Mouse (Mus musculus): ENCODE data around the gene Fahd2a. TPM values are rescaled to one million over a fixed set of nuclear protein-coding genes. Genes with fewer than 3 reads are reported as not detected.

Fahd2a gene
- polyA plus RNA-seq, 1 experiment from 2014 or later, result 29.4 TPM

DNA sequence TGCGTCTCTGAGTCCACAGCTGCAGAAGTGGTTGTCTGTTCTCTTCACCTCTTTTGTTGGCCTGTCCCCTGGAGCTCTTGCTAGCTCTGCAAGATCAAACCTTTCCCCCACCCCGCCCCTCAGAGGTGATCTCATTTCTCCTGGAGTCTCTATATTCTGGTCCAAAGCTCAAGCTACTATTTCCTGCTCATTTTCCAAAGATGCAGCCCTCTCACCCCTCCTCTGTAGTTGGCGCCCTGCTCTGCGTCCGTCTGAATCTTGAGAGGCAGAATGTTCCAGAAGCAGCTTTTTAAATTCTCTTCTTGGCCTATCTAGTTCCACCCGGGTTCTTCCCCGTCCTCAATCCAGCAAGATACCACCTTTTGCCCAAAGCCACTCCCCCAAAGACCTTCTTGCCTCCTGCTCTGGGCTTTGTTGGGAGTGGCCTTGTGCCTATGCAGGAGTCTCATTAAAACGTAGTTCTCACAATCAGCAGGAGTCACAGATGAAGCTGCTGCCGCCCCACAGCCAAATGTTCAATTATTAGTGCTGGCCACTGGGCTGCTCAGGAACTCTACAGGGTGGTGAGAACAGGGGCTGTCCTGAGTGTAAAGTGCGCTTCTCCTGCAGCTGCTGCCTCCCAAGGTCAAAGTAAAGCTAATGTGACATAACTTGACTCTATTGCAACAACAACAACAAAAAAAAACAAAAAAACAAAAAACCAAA lies 25.9 kb downstream of the Fahd2a start:
- ATAC-seq (ENCODE audit: low FRiP score), result no peak
- 70% methylated on average over 10 of the region's 10 CpGs for WGBS
- Histone ChIP-seq H3K36me3 (no peaks in the 10 kb centered on the region), H3K4me2 (replicated peaks) (no peak overlapping the region), H3K4me3 (no peak overlapping the region), H3K9ac (no peak overlapping the region), H3K27ac (no peak overlapping the region), H3K27me3 (no peaks in the 10 kb centered on the region), H3K9me3 (replicated peaks) (no peaks in the 10 kb centered on the region), H3K4me1 (no peaks in the 10 kb centered on the region)

DNA sequence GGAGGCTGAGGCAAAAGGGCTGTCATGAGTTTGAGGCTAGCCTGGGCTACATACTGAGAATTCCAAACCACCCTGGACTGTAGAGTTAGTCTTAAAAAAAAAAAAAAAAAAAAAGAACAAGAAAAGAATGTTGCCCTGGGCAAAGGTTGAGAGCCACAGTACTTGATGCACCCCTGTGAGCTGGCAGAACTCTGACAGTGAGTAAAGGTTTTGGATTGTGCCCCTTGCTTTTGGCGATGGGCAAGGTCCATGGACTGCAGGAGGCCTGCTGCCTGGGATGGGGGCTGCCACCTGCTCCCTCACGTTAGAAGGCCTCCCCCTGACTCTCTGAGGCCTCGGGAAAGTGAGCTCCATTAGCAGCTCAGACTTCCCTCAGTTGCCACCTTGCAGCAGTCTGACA lies 27.7 kb downstream of the Fahd2a start:
- Histone ChIP-seq H3K27ac (no peak overlapping the region), H3K27me3 (no peaks in the 10 kb centered on the region), H3K9ac (no peak overlapping the region), H3K4me3 (no peak overlapping the region), H3K4me2 (replicated peaks) (no peak overlapping the region), H3K9me3 (replicated peaks) (no peaks in the 10 kb centered on the region), H3K36me3 (no peaks in the 10 kb centered on the region), H3K4me1 (no peaks in the 10 kb centered on the region)
- WGBS, result 56% methylated on average over 3 of the region's 3 CpGs
- no peak for ATAC-seq (ENCODE audit: low FRiP score)

DNA sequence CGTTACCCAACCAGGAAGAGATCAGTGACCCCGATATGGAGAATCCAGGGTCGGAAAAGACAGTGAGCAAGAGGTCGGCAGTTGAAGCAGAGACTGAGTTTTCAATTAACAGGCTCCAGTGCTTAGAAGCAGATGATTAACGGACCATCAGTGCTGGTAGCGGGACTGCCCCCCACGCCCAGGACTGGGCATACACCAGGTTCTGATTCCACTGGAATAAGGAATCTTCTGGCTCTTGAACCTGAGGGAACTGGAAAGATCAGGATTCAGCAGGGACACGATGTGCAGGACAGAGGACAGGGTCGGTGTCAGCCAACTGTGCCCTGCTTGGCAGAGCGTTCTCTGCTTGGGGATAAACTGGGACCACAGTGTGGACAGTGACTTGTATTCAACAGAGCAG lies 28.6 kb downstream of the Fahd2a start:
- Histone ChIP-seq H3K36me3 (no peaks in the 10 kb centered on the region), H3K4me3 (no peak overlapping the region), H3K27me3 (no peaks in the 10 kb centered on the region), H3K9me3 (replicated peaks) (no peaks in the 10 kb centered on the region), H3K27ac (no peak overlapping the region), H3K9ac (no peak overlapping the region), H3K4me1 (no peaks in the 10 kb centered on the region), H3K4me2 (replicated peaks) (no peak overlapping the region)
- WGBS, result 83% methylated on average over 10 of the region's 10 CpGs
- ATAC-seq (ENCODE audit: low FRiP score), result no peak

DNA sequence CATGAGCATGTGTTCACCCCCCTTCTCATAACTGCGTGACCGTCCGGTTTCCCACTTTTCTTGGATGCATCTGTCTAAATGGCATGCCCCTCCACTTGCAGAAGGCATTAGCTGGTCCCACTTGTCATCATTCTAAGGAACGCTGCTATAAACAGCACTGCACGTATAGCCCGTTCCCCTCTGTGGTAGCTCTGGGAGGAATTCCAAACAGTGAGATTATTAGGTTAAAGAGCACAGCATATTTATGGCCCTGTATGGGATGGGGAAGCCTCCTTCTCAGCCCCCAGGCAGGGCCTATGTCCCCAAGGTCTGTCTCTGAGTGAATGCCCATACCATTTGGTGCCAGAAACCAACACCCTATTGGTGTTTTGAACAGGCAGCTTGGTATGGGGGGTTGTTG lies 33.2 kb downstream of the Fahd2a start:
- H3K9me3 ChIP-seq (replicated peaks), result no peaks in the 10 kb centered on the region
- no peak overlapping the region for H3K4me3 ChIP-seq
- no peak for ATAC-seq (ENCODE audit: low FRiP score)
- no peak overlapping the region for H3K4me2 ChIP-seq (replicated peaks)
- no peak overlapping the region for H3K27ac ChIP-seq
- no peak overlapping the region for H3K9ac ChIP-seq
- no peaks in the 10 kb centered on the region for H3K36me3 ChIP-seq
- 88% methylated on average over 6 of the region's 6 CpGs for WGBS
- no peaks in the 10 kb centered on the region for H3K27me3 ChIP-seq
- H3K4me1 ChIP-seq, result no peaks in the 10 kb centered on the region

DNA sequence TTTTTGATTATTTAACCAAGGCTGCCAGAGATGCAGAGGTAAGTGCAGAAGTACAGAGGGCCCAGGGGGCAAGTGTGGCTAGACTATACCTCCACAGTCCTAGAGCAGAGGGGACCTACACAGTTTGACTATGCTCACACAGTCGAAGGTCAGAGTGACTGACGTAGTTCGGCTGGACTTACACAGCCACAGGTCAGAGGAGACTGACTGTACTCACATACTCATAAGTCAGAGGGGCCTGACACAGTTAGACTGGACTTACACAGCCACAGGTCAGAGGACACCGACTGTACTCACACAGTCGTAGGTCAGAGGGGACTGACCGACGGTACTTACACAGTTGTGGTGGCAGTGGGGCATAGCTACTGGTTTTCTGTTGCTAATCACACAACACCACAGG lies 45.6 kb downstream of the Fahd2a start:
- ATAC-seq (ENCODE audit: low FRiP score), result no peak
- H3K4me1 ChIP-seq, result no peaks in the 10 kb centered on the region
- H3K27me3 ChIP-seq, result no peaks in the 10 kb centered on the region
- WGBS, result 90% methylated on average over 7 of the region's 7 CpGs
- H3K9me3 ChIP-seq (replicated peaks), result no peaks in the 10 kb centered on the region
- no peaks in the 10 kb centered on the region for H3K36me3 ChIP-seq
- no peak overlapping the region for H3K9ac ChIP-seq
- H3K4me2 ChIP-seq (replicated peaks), result no peak overlapping the region
- H3K4me3 ChIP-seq, result no peak overlapping the region
- no peak overlapping the region for H3K27ac ChIP-seq

DNA sequence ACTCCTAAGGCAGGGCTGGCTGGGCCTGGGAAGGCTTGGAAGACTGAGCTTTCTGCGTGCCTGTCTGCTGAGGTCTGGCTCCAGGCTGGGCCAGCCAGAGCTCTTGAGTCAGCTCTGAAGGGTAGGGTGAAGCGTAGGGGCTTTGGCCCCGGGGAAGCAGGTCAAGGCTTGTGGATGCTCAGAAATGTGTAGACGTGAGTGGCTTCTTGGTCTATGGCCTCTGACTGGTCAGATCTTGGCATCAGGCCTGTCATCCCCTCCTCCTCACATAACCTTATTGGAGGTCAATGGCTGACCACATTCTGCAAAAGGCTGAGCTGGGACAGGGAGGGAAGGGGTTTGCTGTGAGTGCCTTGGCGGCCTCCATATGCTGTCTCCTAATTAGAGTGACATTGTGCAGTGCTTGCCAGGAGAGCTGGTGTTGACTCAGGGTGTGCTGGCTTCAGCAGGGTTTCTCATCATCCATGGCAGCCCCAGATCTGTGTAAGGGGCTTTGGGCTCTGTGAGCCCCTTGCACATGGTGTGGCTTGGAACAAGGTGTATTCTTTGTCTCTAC lies 49.7 kb downstream of the Fahd2a start:
- ATAC-seq (ENCODE audit: low FRiP score), result no peak
- H3K27ac ChIP-seq, result no peak overlapping the region
- no peaks in the 10 kb centered on the region for H3K27me3 ChIP-seq
- H3K36me3 ChIP-seq, result no peaks in the 10 kb centered on the region
- H3K4me2 ChIP-seq (replicated peaks), result no peak overlapping the region
- no peak overlapping the region for H3K9ac ChIP-seq
- H3K9me3 ChIP-seq (replicated peaks), result no peaks in the 10 kb centered on the region
- H3K4me3 ChIP-seq, result no peak overlapping the region
- 84% methylated on average over 5 of the region's 5 CpGs for WGBS
- no peaks in the 10 kb centered on the region for H3K4me1 ChIP-seq

DNA sequence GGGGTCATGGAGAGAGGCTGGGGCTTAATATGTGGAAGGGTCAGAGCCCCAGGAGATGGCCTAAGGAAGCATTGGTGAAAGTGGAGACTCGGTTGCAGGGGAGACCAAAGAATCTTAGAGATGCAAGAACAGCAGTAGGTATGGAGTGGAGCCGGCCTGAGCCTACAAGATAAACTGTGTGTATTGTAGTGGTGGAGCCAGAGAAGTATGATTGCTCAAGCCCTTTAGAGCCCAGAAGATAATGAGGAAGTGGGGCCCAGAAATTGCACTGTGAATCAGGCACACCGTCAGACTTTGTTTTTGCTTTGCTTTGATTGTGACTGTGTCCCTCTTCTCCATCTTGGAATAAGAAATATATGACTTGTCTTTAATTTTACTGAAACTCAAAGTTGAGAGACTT lies 53.0 kb downstream of the Fahd2a start:
- no peaks in the 10 kb centered on the region for H3K9me3 ChIP-seq (replicated peaks)
- H3K4me1 ChIP-seq, result no peaks in the 10 kb centered on the region
- no peaks in the 10 kb centered on the region for H3K36me3 ChIP-seq
- H3K4me2 ChIP-seq (replicated peaks), result no peak overlapping the region
- WGBS, result 66% methylated on average over 3 of the region's 3 CpGs
- no peaks in the 10 kb centered on the region for H3K27me3 ChIP-seq
- H3K4me3 ChIP-seq, result no peak overlapping the region
- ATAC-seq (ENCODE audit: low FRiP score), result no peak
- no peak overlapping the region for H3K27ac ChIP-seq
- no peak overlapping the region for H3K9ac ChIP-seq

DNA sequence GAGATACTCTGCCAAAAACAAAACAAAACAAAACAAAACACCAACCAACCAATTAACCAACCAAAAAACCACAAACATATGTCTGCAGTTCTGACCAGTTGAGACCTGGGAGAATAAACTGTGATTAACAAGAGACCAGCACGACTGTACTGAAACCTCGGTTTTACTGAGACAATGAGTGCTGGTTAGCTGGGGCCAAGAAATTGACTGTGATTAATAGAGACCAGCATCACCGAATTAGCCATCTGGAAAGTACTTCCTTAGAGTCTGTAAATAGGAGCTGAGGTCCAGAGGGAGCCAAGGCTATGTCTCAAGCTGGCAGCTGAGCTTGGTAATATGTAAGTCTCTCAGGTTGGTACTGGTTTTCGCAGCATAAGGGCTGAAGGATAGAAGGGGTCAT lies 53.5 kb downstream of the Fahd2a start:
- Histone ChIP-seq H3K27me3 (no peaks in the 10 kb centered on the region), H3K4me3 (no peak overlapping the region), H3K9ac (no peak overlapping the region), H3K4me1 (no peaks in the 10 kb centered on the region), H3K9me3 (replicated peaks) (no peaks in the 10 kb centered on the region), H3K4me2 (replicated peaks) (no peak overlapping the region), H3K36me3 (no peaks in the 10 kb centered on the region), H3K27ac (no peak overlapping the region)
- 56% methylated on average over 4 of the region's 4 CpGs for WGBS
- ATAC-seq (ENCODE audit: low FRiP score), result no peak

DNA sequence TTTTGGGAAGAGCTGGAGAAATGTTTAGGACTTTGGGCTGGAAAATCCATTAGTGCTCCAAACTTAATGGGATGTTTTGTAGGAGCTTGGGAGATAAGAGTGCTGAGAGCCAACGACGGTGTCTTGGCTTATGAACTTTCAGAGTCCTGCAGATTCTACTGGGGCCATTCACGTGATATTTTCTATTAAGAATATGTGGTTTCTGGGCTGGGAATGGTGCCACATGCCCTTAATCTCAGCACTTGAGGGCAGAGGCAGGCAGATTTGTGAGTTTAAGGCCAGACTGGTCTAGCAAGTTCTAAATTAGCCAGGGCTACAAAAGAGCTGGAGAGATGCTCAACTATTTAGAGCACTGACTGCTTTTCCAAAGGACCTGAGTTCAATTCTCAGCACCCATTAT lies 54.0 kb downstream of the Fahd2a start:
- ATAC-seq (ENCODE audit: low FRiP score), result no peak
- 87% methylated on average over 3 of the region's 3 CpGs for WGBS
- Histone ChIP-seq H3K9ac (no peak overlapping the region), H3K4me2 (replicated peaks) (no peak overlapping the region), H3K4me3 (no peak overlapping the region), H3K27me3 (no peaks in the 10 kb centered on the region), H3K4me1 (no peaks in the 10 kb centered on the region), H3K36me3 (no peaks in the 10 kb centered on the region), H3K9me3 (replicated peaks) (no peaks in the 10 kb centered on the region), H3K27ac (no peak overlapping the region)

DNA sequence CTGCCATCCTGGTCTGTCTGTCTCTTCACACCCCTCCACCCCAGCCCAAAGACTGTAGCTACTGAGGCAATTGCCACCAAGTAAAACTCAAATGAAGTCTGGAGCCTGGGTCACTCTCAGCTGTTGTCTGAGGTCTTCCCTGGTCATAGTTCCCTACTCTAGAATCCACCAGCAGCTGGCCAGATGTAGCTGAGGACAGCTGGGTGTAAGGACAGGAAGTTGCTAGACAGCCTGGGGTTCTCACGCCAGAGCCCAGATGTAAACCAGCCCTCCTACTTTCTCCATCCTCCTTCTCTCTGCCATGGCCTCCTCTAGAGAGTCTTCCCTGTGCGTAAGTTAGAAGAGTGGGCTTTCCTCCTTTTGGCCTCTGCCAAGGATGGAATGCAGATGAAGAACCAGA lies 56.8 kb downstream of the Fahd2a start:
- H3K4me2 ChIP-seq (replicated peaks), result no peak overlapping the region
- no peak for ATAC-seq (ENCODE audit: low FRiP score)
- H3K4me3 ChIP-seq, result no peak overlapping the region
- H3K27ac ChIP-seq, result no peak overlapping the region
- 80% methylated on average over 2 of the region's 2 CpGs for WGBS
- H3K9ac ChIP-seq, result no peak overlapping the region
- H3K4me1 ChIP-seq, result no peaks in the 10 kb centered on the region
- H3K9me3 ChIP-seq (replicated peaks), result no peaks in the 10 kb centered on the region
- no peaks in the 10 kb centered on the region for H3K36me3 ChIP-seq
- H3K27me3 ChIP-seq, result no peaks in the 10 kb centered on the region

Other genes with a start within 250 kb of the Fahd2a start
- 2.6 and 2.8 TPM in 2 replicates for gene 1810024B03Rik, start 236.3 kb downstream of the Fahd2a start, polyA plus RNA-seq (2016; fragmentation: Nextera tagmentation; extraction: Ambion mirVana)
- 86.8 and 88.0 TPM in 2 replicates for gene Snrnp200, start 236.2 kb downstream of the Fahd2a start, polyA plus RNA-seq (2016; fragmentation: Nextera tagmentation; extraction: Ambion mirVana)
- 54.7 and 56.2 TPM in 2 replicates for gene Ciao1, start 196.7 kb downstream of the Fahd2a start, polyA plus RNA-seq (2016; fragmentation: Nextera tagmentation; extraction: Ambion mirVana)
- 41.1 and 41.3 TPM in 2 replicates for gene Tmem127, start 196.7 kb downstream of the Fahd2a start, polyA plus RNA-seq (2016; fragmentation: Nextera tagmentation; extraction: Ambion mirVana)
- gene Stard7, start 174.3 kb downstream of the Fahd2a start, polyA plus RNA-seq (2016; fragmentation: Nextera tagmentation; extraction: Ambion mirVana), result 86.0 and 86.9 TPM in 2 replicates
- 5.5 and 6.9 TPM in 2 replicates for gene Dusp2, start 108.4 kb downstream of the Fahd2a start, polyA plus RNA-seq (2016; fragmentation: Nextera tagmentation; extraction: Ambion mirVana)
- not detected in 2 replicates for gene Astl, start 105.9 kb downstream of the Fahd2a start, polyA plus RNA-seq (2016; fragmentation: Nextera tagmentation; extraction: Ambion mirVana)
- gene Adra2b, start 81.4 kb downstream of the Fahd2a start, polyA plus RNA-seq (2016; fragmentation: Nextera tagmentation; extraction: Ambion mirVana), result 2.4 and 2.6 TPM in 2 replicates
- gene Gpat2, start 19.4 kb downstream of the Fahd2a start, polyA plus RNA-seq (2016; fragmentation: Nextera tagmentation; extraction: Ambion mirVana), result 0.12 and 0.15 TPM in 2 replicates
- gene Kcnip3, start 77.5 kb upstream of the Fahd2a start, polyA plus RNA-seq (2016; fragmentation: Nextera tagmentation; extraction: Ambion mirVana), result 1.4 and 3.5 TPM in 2 replicates
- 0.42 and 0.77 TPM in 2 replicates for gene Prom2, start 96.9 kb upstream of the Fahd2a start, polyA plus RNA-seq (2016; fragmentation: Nextera tagmentation; extraction: Ambion mirVana)
- 8.0 and 8.4 TPM in 2 replicates for gene Zfp661, start 142.5 kb upstream of the Fahd2a start, polyA plus RNA-seq (2016; fragmentation: Nextera tagmentation; extraction: Ambion mirVana)
- 141 and 149 TPM in 2 replicates for gene Mrps5, start 142.7 kb upstream of the Fahd2a start, polyA plus RNA-seq (2016; fragmentation: Nextera tagmentation; extraction: Ambion mirVana)
- 0.72 and 0.99 TPM in 2 replicates for gene Mal, start 212.1 kb upstream of the Fahd2a start, polyA plus RNA-seq (2016; fragmentation: Nextera tagmentation; extraction: Ambion mirVana)

All from hindbrain, embryonic 12.5 days (tissue).